Mouse (Mus musculus) MEL (cell line): ENCODE measurements around the gene Acmsd.

Source experiments
- CTCF ChIP-seq, 3 experiments: IDR thresholded peaks in 2 of 3; conservative IDR thresholded peaks in 1 of 3; 2 replicates each; pipeline ENCODE4 v1.5.1; 2011 to 2012; ENCODE audit warnings: low read length in 3 of 3, low read depth in 2 of 3, mild to moderate bottlenecking in 2 of 3, improper control_type of control experiment in 1 of 3, inconsistent platforms in 1 of 3, mixed read lengths in 1 of 3, moderate library complexity in 1 of 3; ENCODE audit not compliant: control insufficient read depth in 1 of 3, insufficient read depth in 1 of 3, poor library complexity in 1 of 3, severe bottlenecking in 1 of 3
- E2F4 ChIP-seq: IDR thresholded peaks from 2 replicates; pipeline ENCODE4 v1.6.1; 2011; ENCODE audit warnings: low read depth, low read length, improper control_type of control experiment, borderline replicate concordance
- GABPA ChIP-seq: IDR thresholded peaks from 2 replicates; pipeline ENCODE4 v1.6.1; 2012; ENCODE audit warnings: low read depth, mild to moderate bottlenecking, inconsistent platforms, low read length, improper control_type of control experiment, moderate library complexity
- MYC ChIP-seq: IDR thresholded peaks from 2 replicates; pipeline ENCODE4 v1.6.1; 2011; ENCODE audit warnings: low read depth, mild to moderate bottlenecking, low read length, improper control_type of control experiment, moderate library complexity
- POLR2A ChIP-seq, 2 experiments: IDR thresholded peaks; 2 replicates each; pipeline ENCODE4 v1.6.1; 2011 to 2012; ENCODE audit warnings: low read length in 2 of 2, mild to moderate bottlenecking in 2 of 2, control low read depth in 1 of 2, improper control_type of control experiment in 1 of 2, low read depth in 1 of 2, moderate library complexity in 1 of 2; ENCODE audit not compliant: control insufficient read depth in 1 of 2, insufficient read depth in 1 of 2, poor library complexity in 1 of 2
- POLR2AphosphoS5 ChIP-seq: IDR thresholded peaks from 2 replicates; pipeline ENCODE4 v1.6.1; 2012; ENCODE audit warnings: low read depth, borderline replicate concordance, mild to moderate bottlenecking, inconsistent platforms, low read length, moderate library complexity, mixed read lengths
- RAD21 ChIP-seq: IDR thresholded peaks from 2 replicates; pipeline ENCODE4 v1.6.1; 2011; ENCODE audit warnings: mild to moderate bottlenecking, low read depth, low read length, improper control_type of control experiment
- TAL1 ChIP-seq: IDR thresholded peaks from 2 replicates; pipeline ENCODE4 v1.6.1; 2012; ENCODE audit warnings: mild to moderate bottlenecking, inconsistent platforms, low read length, moderate library complexity, mixed read lengths
- USF2 ChIP-seq, 2 experiments: IDR thresholded peaks; 2 replicates each; pipeline ENCODE4 v1.6.1; 2011 to 2012; ENCODE audit warnings: improper control_type of control experiment in 2 of 2, low read length in 2 of 2, borderline replicate concordance in 1 of 2, inconsistent platforms in 1 of 2, low read depth in 1 of 2, mild to moderate bottlenecking in 1 of 2; ENCODE audit not compliant: insufficient read depth in 1 of 2

DNA sequence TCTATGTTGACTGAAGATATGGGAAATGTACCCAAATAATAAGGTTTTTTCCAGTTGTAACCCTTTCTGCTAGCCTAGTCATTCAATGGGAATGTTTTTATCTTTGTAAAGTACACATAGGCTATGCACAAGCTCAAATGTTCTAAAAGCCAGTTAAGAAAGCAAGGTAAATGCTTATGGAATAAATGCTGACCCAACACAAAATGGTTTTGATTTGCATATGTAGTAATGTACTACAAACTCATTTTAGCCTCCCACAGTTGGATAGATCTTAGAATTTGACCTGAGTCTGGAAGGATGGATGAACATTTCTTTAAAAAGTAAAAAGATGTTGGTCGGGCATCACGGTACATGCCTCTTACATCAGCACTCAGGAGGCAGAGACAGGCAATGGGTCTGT lies 37.5 kb downstream of the Acmsd start:
- TF ChIP-seq CTCF (IDR thresholded peaks at IDR 0.05 in 2 of 3, conservative IDR thresholded peaks at IDR 0.05 in 1 of 3; ENCODE audit: control insufficient read depth in 1 of 3, insufficient read depth in 1 of 3, low read depth in 2 of 3, low read length in 3 of 3, poor library complexity in 1 of 3, severe bottlenecking in 1 of 3) (no peak), POLR2AphosphoS5 (no peak), E2F4 (no peak), USF2 (IDR thresholded peaks at IDR 0.05; ENCODE audit: borderline replicate concordance in 1 of 2, insufficient read depth in 1 of 2, low read depth in 1 of 2, low read length in 2 of 2) (no peak), TAL1 (no peak), POLR2A (IDR thresholded peaks at IDR 0.05; ENCODE audit: control insufficient read depth in 1 of 2, insufficient read depth in 1 of 2, low read depth in 1 of 2, low read length in 2 of 2, poor library complexity in 1 of 2) (no peak), MYC (no peak), GABPA (no peak), RAD21 (no peak)
